In the genomic region with DNA sequence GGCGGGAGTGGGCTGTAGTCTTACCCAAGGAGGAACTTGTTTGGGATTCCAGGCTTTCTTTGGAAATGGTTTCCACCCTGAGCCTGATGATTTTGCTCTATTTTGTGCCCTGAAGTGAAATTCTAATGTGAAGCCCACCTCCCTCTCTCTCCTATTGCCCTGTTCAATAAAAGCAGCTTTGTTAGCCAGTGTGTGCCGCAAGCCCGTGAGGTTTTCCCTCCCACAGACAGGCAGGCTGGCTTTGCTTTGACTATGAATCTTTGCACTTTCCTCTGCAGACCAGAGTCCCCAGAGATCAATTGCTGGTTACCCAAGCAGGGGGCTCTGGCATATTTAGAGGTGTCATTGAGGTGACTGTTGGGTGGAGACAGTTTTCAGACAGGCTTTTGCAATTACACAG, we compare ENCODE assay signal across 21 mouse cellular contexts. TPM values are rescaled to one million over a fixed set of nuclear protein-coding genes. Genes with fewer than 3 reads are reported as not detected.
DNase-seq lines count a peak whose midpoint lies in the region; ATAC-seq and TF ChIP-seq lines count a peak whose summit lies in the region.
"Had no signal": no experiment of that assay in that cellular context is flagged by ENCODE, and none has a peak within 500 bp of the region (broad histone marks: within the 10 kb centered on the region; RNA-seq: fewer than 3 reads in every experiment).

No protein-coding gene starts in this region.

- H3K9me3 ChIP-seq in hindbrain, embryonic 12.5 days (replicated peaks) = 0 out of 2 replicates have a peak, but pooled peaks cover 3% of the 10 kb centered on the region
- H3K9me3 ChIP-seq in hindbrain, postnatal 0 days (ENCODE audit: low read length) = no peaks in the 10 kb centered on the region
- H3K9me3 ChIP-seq in embryonic facial prominence, embryonic 10.5 days = peaks cover 6% of the 10 kb centered on the region; the same call in 1 of the 2 replicates
- H3K9me3 ChIP-seq in limb, embryonic 10.5 days (replicated peaks) = no peaks in the 10 kb centered on the region
- H3K9me3 ChIP-seq: forebrain, embryonic 15.5 days; heart, embryonic 13.5 days; stomach, embryonic 15.5 days had no signal

- H3K27ac ChIP-seq in hindbrain, embryonic 12.5 days = peak overlapping the region; percentile 45
- H3K27ac ChIP-seq in hindbrain, postnatal 0 days = no peak overlapping the region
- peak overlapping the region; percentile 71 for H3K27ac ChIP-seq in embryonic facial prominence, embryonic 10.5 days (replicated peaks)
- peak overlapping the region; percentile 81 for H3K27ac ChIP-seq in limb, embryonic 10.5 days
- H3K27ac ChIP-seq: forebrain, embryonic 15.5 days; heart, embryonic 13.5 days; liver, embryonic 14.5 days; stomach, embryonic 15.5 days had no signal

- ATAC-seq in hindbrain, embryonic 12.5 days (ENCODE audit: low FRiP score) = no peak
- ATAC-seq in hindbrain, postnatal 0 days = no peak
- ATAC-seq: forebrain, embryonic 15.5 days; midbrain, embryonic 16.5 days had no signal

- H3K9ac ChIP-seq in hindbrain, embryonic 12.5 days = no peak overlapping the region
- H3K9ac ChIP-seq in hindbrain, postnatal 0 days (replicated peaks; ENCODE audit: low read length) = no peak overlapping the region
- H3K9ac ChIP-seq: forebrain, embryonic 15.5 days; heart, embryonic 13.5 days; liver, embryonic 14.5 days; stomach, embryonic 15.5 days had no signal

- H3K27me3 ChIP-seq in hindbrain, embryonic 12.5 days = no peaks in the 10 kb centered on the region
- no peaks in the 10 kb centered on the region for H3K27me3 ChIP-seq in hindbrain, postnatal 0 days (ENCODE audit: insufficient read depth, low read length)
- H3K27me3 ChIP-seq in embryonic facial prominence, embryonic 10.5 days (replicated peaks; ENCODE audit: low read depth, poor library complexity, severe bottlenecking) = no peaks in the 10 kb centered on the region
- H3K27me3 ChIP-seq in limb, embryonic 10.5 days (ENCODE audit: low read depth, poor library complexity, severe bottlenecking) = no peaks in the 10 kb centered on the region
- H3K27me3 ChIP-seq: forebrain, embryonic 15.5 days; heart, embryonic 13.5 days; stomach, embryonic 15.5 days had no signal

- H3K4me1 ChIP-seq in hindbrain, embryonic 12.5 days = peaks cover 13% of the 10 kb centered on the region
- H3K4me1 ChIP-seq in hindbrain, postnatal 0 days (ENCODE audit: insufficient read depth, low read length) = peaks cover 4% of the 10 kb centered on the region; the same call in 1 of the 2 replicates
- H3K4me1 ChIP-seq in embryonic facial prominence, embryonic 10.5 days = peaks cover 30% of the 10 kb centered on the region
- peaks cover 39% of the 10 kb centered on the region for H3K4me1 ChIP-seq in limb, embryonic 10.5 days

- TF ChIP-seq CTCF in hindbrain, postnatal 0 days (IDR thresholded peaks at IDR 0.05; ENCODE audit: low read depth) = no peak

- H3K4me2 ChIP-seq in hindbrain, embryonic 12.5 days (replicated peaks) = no peak overlapping the region
- H3K4me2 ChIP-seq in hindbrain, postnatal 0 days (ENCODE audit: low read depth, low read length) = no peak overlapping the region
- H3K4me2 ChIP-seq: forebrain, embryonic 15.5 days; heart, embryonic 13.5 days; stomach, embryonic 15.5 days had no signal

- DNase-seq in hindbrain, postnatal 0 days (ENCODE audit: low spot score) = no peak
- DNase-seq in adipocyte (ENCODE audit: low spot score) = peak; percentile 83
- no peak for DNase-seq in embryonic facial prominence, embryonic 10.5 days (ENCODE audit: low spot score)
- no peak for DNase-seq in limb, embryonic 10.5 days (ENCODE audit: low spot score)
- DNase-seq in testis, postnatal 10 days (ENCODE audit: low spot score) = no peak
- no peak for DNase-seq in gastrocnemius, adult 18-20 months (ENCODE audit: low spot score)
- DNase-seq: embryo, embryonic 11 days; heart, postnatal 4 days had no signal

- 41% methylated on average over 3 of the region's 3 CpGs for WGBS in hindbrain, embryonic 12.5 days
- 48% methylated on average over 3 of the region's 3 CpGs for WGBS in hindbrain, postnatal 0 days
- WGBS in embryonic facial prominence, embryonic 10.5 days = 40% methylated on average over 3 of the region's 3 CpGs
- WGBS in limb, embryonic 10.5 days = 66% methylated on average over 3 of the region's 3 CpGs

- no peaks in the 10 kb centered on the region for H3K36me3 ChIP-seq in hindbrain, embryonic 12.5 days
- no peaks in the 10 kb centered on the region for H3K36me3 ChIP-seq in hindbrain, postnatal 0 days (ENCODE audit: insufficient read depth, low read length)
- no peaks in the 10 kb centered on the region for H3K36me3 ChIP-seq in embryonic facial prominence, embryonic 10.5 days (replicated peaks)
- H3K36me3 ChIP-seq in limb, embryonic 10.5 days = peaks cover 5% of the 10 kb centered on the region; the same call in 1 of the 2 replicates
- H3K36me3 ChIP-seq: forebrain, embryonic 15.5 days; heart, embryonic 13.5 days; stomach, embryonic 15.5 days had no signal

- H3K4me3 ChIP-seq in hindbrain, embryonic 12.5 days = no peak overlapping the region
- no peak overlapping the region for H3K4me3 ChIP-seq in hindbrain, postnatal 0 days (ENCODE audit: low read length)
- H3K4me3 ChIP-seq in embryonic facial prominence, embryonic 10.5 days = no peak overlapping the region
- H3K4me3 ChIP-seq in limb, embryonic 10.5 days = no peak overlapping the region
- H3K4me3 ChIP-seq: forebrain, embryonic 15.5 days; heart, embryonic 13.5 days; stomach, embryonic 15.5 days had no signal

RNA-seq across cellular contexts. Expression of gene Cpa1, which starts 5.4 kb away (rescaled TPM):
- polyA plus RNA-seq in hindbrain, embryonic 12.5 days (2016; fragmentation: Nextera tagmentation; extraction: Ambion mirVana) = 0.30 and 0.34 TPM in 2 replicates
- total RNA-seq in hindbrain, postnatal 0 days (2014; rRNA removed) = 0.68 and 0.84 TPM in 2 replicates
- 0.40 and 0.68 TPM in 2 replicates for polyA plus RNA-seq in hindbrain, postnatal 0 days (2015; fragmentation: Nextera tagmentation; extraction: Ambion mirVana)
- 0.26 and 0.34 TPM in 2 replicates for polyA plus RNA-seq in embryonic facial prominence, embryonic 10.5 days (2016; fragmentation: Nextera tagmentation; extraction: Ambion mirVana)
- polyA plus RNA-seq in limb, embryonic 10.5 days (2016; fragmentation: Nextera tagmentation; extraction: Ambion mirVana) = 0.38 TPM in 2 replicates
- total RNA-seq in gastrocnemius, adult 18-20 months (2021) = not detected
- total RNA-seq: ES-E14; layer of hippocampus, postnatal 10 days; left cerebral cortex, postnatal 14 days; megakaryocyte, adult 5-6 weeks had no signal

RNA-seq across cellular contexts. Expression of gene Cpa5, which starts 33.7 kb away (rescaled TPM):
- 0.10 TPM in 1 of 2 replicates, not detected in the other for polyA plus RNA-seq in hindbrain, embryonic 12.5 days (2016; fragmentation: Nextera tagmentation; extraction: Ambion mirVana)
- not detected in 2 replicates for total RNA-seq in hindbrain, postnatal 0 days (2014; rRNA removed)
- polyA plus RNA-seq in hindbrain, postnatal 0 days (2015; fragmentation: Nextera tagmentation; extraction: Ambion mirVana) = 0.14 TPM in 1 of 2 replicates, not detected in the other
- 0.36 and 0.41 TPM in 2 replicates for polyA plus RNA-seq in embryonic facial prominence, embryonic 10.5 days (2016; fragmentation: Nextera tagmentation; extraction: Ambion mirVana)
- polyA plus RNA-seq in limb, embryonic 10.5 days (2016; fragmentation: Nextera tagmentation; extraction: Ambion mirVana) = 0.23 and 0.35 TPM in 2 replicates
- not detected for total RNA-seq in gastrocnemius, adult 18-20 months (2021)
- total RNA-seq: ES-E14; layer of hippocampus, postnatal 10 days; left cerebral cortex, postnatal 14 days; megakaryocyte, adult 5-6 weeks had no signal
- polyA plus RNA-seq: intestine, embryonic 16.5 days; lung, postnatal 0 days; midbrain, embryonic 16.5 days; spleen, adult 2 months had no signal

RNA-seq across cellular contexts. Expression of gene Cep41, which starts 49.1 kb away (rescaled TPM):
- 20.5 and 21.9 TPM in 2 replicates for polyA plus RNA-seq in hindbrain, embryonic 12.5 days (2016; fragmentation: Nextera tagmentation; extraction: Ambion mirVana)
- 6.1 and 9.8 TPM in 2 replicates for total RNA-seq in hindbrain, postnatal 0 days (2014; rRNA removed)
- polyA plus RNA-seq in hindbrain, postnatal 0 days (2015; fragmentation: Nextera tagmentation; extraction: Ambion mirVana) = 8.2 TPM in 2 replicates
- 17.7 and 17.9 TPM in 2 replicates for polyA plus RNA-seq in embryonic facial prominence, embryonic 10.5 days (2016; fragmentation: Nextera tagmentation; extraction: Ambion mirVana)
- 28.8 and 33.1 TPM in 2 replicates for polyA plus RNA-seq in limb, embryonic 10.5 days (2016; fragmentation: Nextera tagmentation; extraction: Ambion mirVana)
- total RNA-seq in gastrocnemius, adult 18-20 months (2021) = under 1 TPM; 0.78 to 0.80 TPM
